Mouse (Mus musculus): ENCODE data around the gene Tmem88.

Gene Tmem88

GRCm38 (mm10) chr11:69379600-69379999 is 18.4 kb downstream of the Tmem88 start:
- no peak for DNase-seq (ENCODE audit: low spot score)

- DNase-seq (ENCODE audit: low spot score) = no peak
Measured at GRCm38 (mm10) chr11:69377766-69378165, 20.3 kb downstream of the Tmem88 start.

GRCm38 (mm10) chr11:69375646-69376045 is 22.4 kb downstream of the Tmem88 start:
- no peak for DNase-seq (ENCODE audit: low spot score)

GRCm38 (mm10) chr11:69373223-69373965 is 24.6 kb downstream of the Tmem88 start:
- DNase-seq (ENCODE audit: low spot score) = no peak

- no peak for DNase-seq (ENCODE audit: low spot score)
Measured at GRCm38 (mm10) chr11:69372780-69373170, 25.3 kb downstream of the Tmem88 start.

- DNase-seq (ENCODE audit: low spot score) = no peak
Measured at GRCm38 (mm10) chr11:69372056-69372779, 25.8 kb downstream of the Tmem88 start.

- DNase-seq (ENCODE audit: low spot score) = no peak
Measured at GRCm38 (mm10) chr11:69371601-69372000, 26.4 kb downstream of the Tmem88 start.

- DNase-seq (ENCODE audit: low spot score) = no peak
Measured at GRCm38 (mm10) chr11:69370817-69371215, 27.2 kb downstream of the Tmem88 start.

GRCm38 (mm10) chr11:69369990-69370816 is 27.8 kb downstream of the Tmem88 start:
- no peak for DNase-seq (ENCODE audit: low spot score)

GRCm38 (mm10) chr11:69369215-69369989 is 28.6 kb downstream of the Tmem88 start, which contains the start of gene Chd3:
Gene Chd3 (minus strand): TSS chr11:69369406.
- DNase-seq (ENCODE audit: low spot score) = peak; percentile 34

- DNase-seq (ENCODE audit: low spot score) = peak; percentile 32
Measured at GRCm38 (mm10) chr11:69368356-69369214, 29.4 kb downstream of the Tmem88 start.

- no peak for DNase-seq (ENCODE audit: low spot score)
Measured at GRCm38 (mm10) chr11:69367616-69368355, 30.2 kb downstream of the Tmem88 start.

GRCm38 (mm10) chr11:69366855-69367615 is 31.0 kb downstream of the Tmem88 start:
- DNase-seq (ENCODE audit: low spot score) = peak; percentile 35

GRCm38 (mm10) chr11:69366157-69366854 is 31.7 kb downstream of the Tmem88 start:
- peak; percentile 99 for DNase-seq (ENCODE audit: low spot score)

GRCm38 (mm10) chr11:69365722-69366121 is 32.3 kb downstream of the Tmem88 start:
- peak; percentile 71 for DNase-seq (ENCODE audit: low spot score)

- peak; percentile 95 for DNase-seq (ENCODE audit: low spot score)
Measured at GRCm38 (mm10) chr11:69364910-69365309, 33.1 kb downstream of the Tmem88 start.

GRCm38 (mm10) chr11:69364376-69364775 is 33.7 kb downstream of the Tmem88 start:
- DNase-seq (ENCODE audit: low spot score) = no peak

- no peak for DNase-seq (ENCODE audit: low spot score)
Measured at GRCm38 (mm10) chr11:69362479-69362878, 35.6 kb downstream of the Tmem88 start.

- DNase-seq (ENCODE audit: low spot score) = no peak
Measured at GRCm38 (mm10) chr11:69362021-69362420, 36.0 kb downstream of the Tmem88 start.

All from urinary bladder, postnatal 14 days (tissue).